Mouse (Mus musculus): Measurements from ENCODE around the gene Olfr1095. TPM values are rescaled to one million over a fixed set of nuclear protein-coding genes. Genes with fewer than 3 reads are reported as not detected.

Olfr1095 gene
- total RNA-seq (2022), result not detected

DNA sequence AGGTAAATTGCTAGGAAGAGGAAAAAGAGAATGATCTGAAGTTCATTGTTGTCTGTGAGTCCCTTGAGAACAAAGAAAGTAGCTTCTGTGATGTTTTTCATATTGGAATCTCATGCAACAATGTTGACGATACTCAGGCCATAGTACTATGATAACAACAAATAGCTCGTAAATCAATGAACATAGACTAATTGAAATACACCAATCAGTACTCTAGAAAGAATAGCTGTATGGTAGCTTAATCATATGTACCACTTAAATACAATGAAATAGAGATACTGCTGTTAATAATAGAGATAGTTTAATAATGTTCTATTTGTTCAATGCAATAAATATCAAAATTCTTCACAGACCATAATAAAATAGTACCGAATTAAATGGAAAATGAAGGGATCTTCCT, at the start of gene Olfr1095:
TSS of gene Olfr1095 (minus strand) at position 101 of the 400 bp plus-strand sequence.
- no peak for DNase-seq (ENCODE audit: low spot score)

DNA sequence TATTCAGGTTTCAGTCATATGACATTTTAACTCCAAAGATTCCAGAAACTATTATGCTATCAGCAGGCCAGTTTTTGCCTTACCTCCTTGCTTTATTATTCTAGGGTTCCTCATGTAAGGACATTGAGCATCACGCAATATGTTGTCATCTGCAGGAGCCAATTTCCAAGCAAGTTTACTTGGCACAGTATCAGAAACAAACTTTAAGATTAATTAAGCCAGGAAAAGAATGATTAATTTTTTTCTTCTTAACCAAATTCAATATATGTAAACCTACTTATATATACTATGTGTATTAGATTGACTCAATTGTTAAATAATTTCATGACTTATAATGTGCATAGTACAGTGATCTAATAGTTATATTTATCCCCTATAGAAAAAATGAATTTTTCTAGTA, 40.6 kb upstream of the Olfr1095 start, which contains the start of gene Olfr1097:
TSS of gene Olfr1097 (minus strand) at position 101 of the 400 bp plus-strand sequence.
- no peak for DNase-seq (ENCODE audit: low spot score)

DNA sequence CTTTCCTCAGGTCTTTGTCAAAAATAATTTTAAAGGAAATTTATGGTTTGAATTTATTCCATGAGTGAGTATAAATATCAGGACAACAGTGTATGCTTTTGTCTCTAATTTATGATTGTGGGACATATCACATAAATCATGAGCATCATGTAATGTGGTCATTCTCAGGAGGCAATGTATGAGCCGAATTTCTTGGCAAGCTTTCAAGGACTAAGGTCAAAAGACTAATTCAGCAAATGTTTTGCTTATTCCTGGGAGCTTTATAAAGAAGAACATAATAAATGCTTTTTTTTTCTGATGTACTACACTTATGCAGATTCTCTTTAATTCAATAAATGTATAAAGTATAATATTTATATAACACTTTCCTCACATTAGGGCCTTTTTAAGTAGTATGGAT, 23.2 kb upstream of the Olfr1095 start, which contains the start of gene Gm13723:
TSS of gene Gm13723 (minus strand) at position 101 of the 400 bp plus-strand sequence.
- DNase-seq (ENCODE audit: low spot score), result no peak

DNA sequence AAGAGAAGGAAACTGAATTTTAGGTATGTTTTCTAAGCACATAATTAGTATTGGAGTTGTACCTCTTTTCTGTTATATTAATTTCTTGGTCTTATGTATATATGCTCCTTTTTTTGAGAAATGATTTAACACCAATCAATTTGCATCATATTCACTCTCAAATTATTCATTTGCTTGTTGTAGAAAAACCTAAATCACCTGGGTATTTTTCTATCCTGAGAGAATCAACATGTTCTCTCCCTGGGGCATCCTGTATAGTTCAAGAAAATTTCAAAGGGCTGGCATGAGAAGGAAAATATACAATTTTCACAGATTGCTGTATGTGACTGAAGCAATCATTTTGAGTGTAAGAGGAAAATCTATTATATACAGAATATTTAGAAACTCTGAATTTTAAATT, 27.1 kb downstream of the Olfr1095 start, which contains the start of gene Olfr1094:
TSS of gene Olfr1094 (plus strand) at position 301 of the 400 bp plus-strand sequence.
- no peak for DNase-seq (ENCODE audit: low spot score)

DNA sequence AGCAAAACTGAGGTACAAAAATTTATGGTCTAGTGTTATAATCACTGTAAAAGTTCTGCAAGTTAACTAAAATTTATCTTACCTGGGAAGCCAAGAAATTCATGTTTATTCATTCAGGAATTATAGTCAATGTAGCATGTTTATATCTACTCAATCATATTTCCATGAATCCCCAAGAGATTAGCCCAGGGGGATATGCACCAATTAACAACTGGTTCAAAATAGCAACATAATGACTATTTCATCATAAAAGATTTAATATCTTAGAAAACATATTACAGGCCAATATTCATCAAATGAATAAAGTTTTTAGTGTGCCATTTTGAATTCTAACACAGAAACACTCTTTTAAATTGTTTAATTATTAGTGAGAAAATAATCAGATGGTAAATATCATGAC, 41.6 kb downstream of the Olfr1095 start, which contains the start of gene Olfr141:
TSS of gene Olfr141 (minus strand) at position 101 of the 400 bp plus-strand sequence.
- DNase-seq (ENCODE audit: low spot score), result no peak

Other genes starting within 250 kb of the Olfr1095 start
- gene Olfr1084, start 212.0 kb downstream of the Olfr1095 start, total RNA-seq (2022), result not detected
- gene Olfr1085, start 189.7 kb downstream of the Olfr1095 start, total RNA-seq (2022), result not detected
- not detected for gene Olfr1086, start 171.6 kb downstream of the Olfr1095 start, total RNA-seq (2022)
- not detected for gene Olfr1087, start 153.3 kb downstream of the Olfr1095 start, total RNA-seq (2022)
- not detected for gene Olfr1089, start 118.0 kb downstream of the Olfr1095 start, total RNA-seq (2022)
- gene Olfr1090, start 92.7 kb downstream of the Olfr1095 start, total RNA-seq (2022), result not detected
- gene Olfr1093, start 69.2 kb downstream of the Olfr1095 start, total RNA-seq (2022), result not detected
- gene Olfr141, start 41.7 kb downstream of the Olfr1095 start, total RNA-seq (2022), result not detected
- gene Olfr1094, start 27.0 kb downstream of the Olfr1095 start, total RNA-seq (2022), result not detected
- gene Gm13723, start 23.1 kb upstream of the Olfr1095 start, total RNA-seq (2022), result not detected
- not detected for gene Olfr1097, start 40.5 kb upstream of the Olfr1095 start, total RNA-seq (2022)
- not detected for gene Olfr1098, start 72.8 kb upstream of the Olfr1095 start, total RNA-seq (2022)
- not detected for gene Olfr1099, start 109.0 kb upstream of the Olfr1095 start, total RNA-seq (2022)
- not detected for gene Olfr1100, start 128.3 kb upstream of the Olfr1095 start, total RNA-seq (2022)
- gene Olfr1101, start 139.5 kb upstream of the Olfr1095 start, total RNA-seq (2022), result not detected
- not detected for gene Olfr1102, start 146.7 kb upstream of the Olfr1095 start, total RNA-seq (2022)
- not detected for gene Olfr1104, start 175.4 kb upstream of the Olfr1095 start, total RNA-seq (2022)
- not detected for gene Olfr1105, start 184.8 kb upstream of the Olfr1095 start, total RNA-seq (2022)
- gene Olfr1106, start 200.6 kb upstream of the Olfr1095 start, total RNA-seq (2022), result not detected
- gene Olfr1107, start 224.1 kb upstream of the Olfr1095 start, total RNA-seq (2022), result not detected
- not detected for gene Olfr1109, start 244.3 kb upstream of the Olfr1095 start, total RNA-seq (2022)